Mouse (Mus musculus): Measurements from ENCODE around the gene Ggt5. TPM values are rescaled to one million over a fixed set of nuclear protein-coding genes. Genes with fewer than 3 reads are reported as not detected.
A peak's percentile ranks its signal among the peaks of the same experiment; 100 is the strongest.

Gene Ggt5
- 0.36 and 0.58 TPM in 2 replicates for total RNA-seq (2012; rRNA removed)

GRCm38 (mm10) chr10:75589129-75589528, at the start of gene Ggt5:
Gene Ggt5 (plus strand): TSS chr10:75589340.
- in situ Hi-C loops (cut with MboI; ENCODE audit: low sequenced_read_pairs in 2 of 2, unreplicated experiment in 2 of 2): loop anchor here in 1 of 2 experiments (25.0 kb wide), 1 partner anchor 373 kb away; the partner anchor contains the start of gene Gm5134
- no peak for DNase-seq (ENCODE audit: low read depth, low spot score)
- no peak within 1 kb of the TSS for H3K4me3 ChIP-seq (ENCODE audit: insufficient read depth in 1 of 2, low read depth in 1 of 2, low read length in 2 of 2, poor library complexity in 1 of 2, severe bottlenecking in 1 of 2)

GRCm38 (mm10) chr10:75547901-75548300, 41.2 kb upstream of the Ggt5 start:
- H3K27ac ChIP-seq (ENCODE audit: insufficient read depth, low read depth, low read length, poor library complexity, severe bottlenecking): no peak overlapping the region
- no peak for DNase-seq (ENCODE audit: low read depth, low spot score)
- no peak for TF ChIP-seq MAFK (IDR thresholded peaks at IDR 0.05; ENCODE audit: insufficient read depth, low read depth, low read length)
- no peak for TF ChIP-seq ZNF384 (IDR thresholded peaks at IDR 0.05; ENCODE audit: low read depth, low read length)
- TF ChIP-seq CHD2 (IDR thresholded peaks at IDR 0.05; ENCODE audit: low read depth, low read length): no peak
- no peak for TF ChIP-seq HCFC1 (IDR thresholded peaks at IDR 0.05; ENCODE audit: borderline replicate concordance, insufficient read depth, low read length)
- no peak for TF ChIP-seq ZC3H11A (IDR thresholded peaks at IDR 0.05; ENCODE audit: borderline replicate concordance, low read depth, low read length)
- no peak overlapping the region for H3K9ac ChIP-seq (ENCODE audit: insufficient read depth, low read depth, low read length, poor library complexity, severe bottlenecking)
- no peaks in the 10 kb centered on the region for H3K36me3 ChIP-seq (ENCODE audit: control insufficient read depth, insufficient read depth, low read length, poor library complexity, severe bottlenecking)
- H3K9me3 ChIP-seq (ENCODE audit: control insufficient read depth, insufficient read depth, low read depth, low read length): no peaks in the 10 kb centered on the region
- H3K4me1 ChIP-seq (ENCODE audit: control insufficient read depth in 2 of 2, insufficient read depth in 2 of 2, low read length in 2 of 2, poor library complexity in 1 of 2): peaks cover 2 to 8% of the 10 kb centered on the region in 2 experiments; a peak in 2 of 4 replicates
- H3K4me3 ChIP-seq (ENCODE audit: insufficient read depth in 1 of 2, low read depth in 1 of 2, low read length in 2 of 2, poor library complexity in 1 of 2, severe bottlenecking in 1 of 2): no peak overlapping the region
- in situ Hi-C loops (cut with MboI; ENCODE audit: low sequenced_read_pairs in 2 of 2, unreplicated experiment in 2 of 2): no loop called here

More at GRCm38 (mm10) chr10:75589129-75589528, at the start of gene Ggt5:
- Histone ChIP-seq H3K27ac (ENCODE audit: insufficient read depth, low read depth, low read length, poor library complexity, severe bottlenecking) (no peak within 1 kb of the TSS), H3K4me1 (ENCODE audit: control insufficient read depth in 2 of 2, insufficient read depth in 2 of 2, low read length in 2 of 2, poor library complexity in 1 of 2) (peaks cover 0 to 8% of the 10 kb centered on the region in 2 experiments; a peak in 1 of 4 replicates), H3K36me3 (ENCODE audit: control insufficient read depth, insufficient read depth, low read length, poor library complexity, severe bottlenecking) (no peaks in the 10 kb centered on the region), H3K9me3 (ENCODE audit: control insufficient read depth, insufficient read depth, low read depth, low read length) (no peaks in the 10 kb centered on the region), H3K9ac (ENCODE audit: insufficient read depth, low read depth, low read length, poor library complexity, severe bottlenecking) (no peak within 1 kb of the TSS)
- TF ChIP-seq ZNF384 (IDR thresholded peaks at IDR 0.05; ENCODE audit: low read depth, low read length) (peak; percentile 43; the same call in 1 of the 2 replicates), CHD2 (IDR thresholded peaks at IDR 0.05; ENCODE audit: low read depth, low read length) (no peak), ZC3H11A (IDR thresholded peaks at IDR 0.05; ENCODE audit: borderline replicate concordance, low read depth, low read length) (no peak)

GRCm38 (mm10) chr10:75548486-75548885, 40.7 kb upstream of the Ggt5 start:
- TF ChIP-seq HCFC1 (IDR thresholded peaks at IDR 0.05; ENCODE audit: borderline replicate concordance, insufficient read depth, low read length) (no peak), CHD2 (IDR thresholded peaks at IDR 0.05; ENCODE audit: low read depth, low read length) (no peak), ZNF384 (IDR thresholded peaks at IDR 0.05; ENCODE audit: low read depth, low read length) (no peak), MAFK (IDR thresholded peaks at IDR 0.05; ENCODE audit: insufficient read depth, low read depth, low read length) (no peak), ZC3H11A (IDR thresholded peaks at IDR 0.05; ENCODE audit: borderline replicate concordance, low read depth, low read length) (no peak)
- Histone ChIP-seq H3K4me3 (ENCODE audit: insufficient read depth in 1 of 2, low read depth in 1 of 2, low read length in 2 of 2, poor library complexity in 1 of 2, severe bottlenecking in 1 of 2) (no peak overlapping the region), H3K27ac (ENCODE audit: insufficient read depth, low read depth, low read length, poor library complexity, severe bottlenecking) (no peak overlapping the region), H3K9me3 (ENCODE audit: control insufficient read depth, insufficient read depth, low read depth, low read length) (no peaks in the 10 kb centered on the region), H3K36me3 (ENCODE audit: control insufficient read depth, insufficient read depth, low read length, poor library complexity, severe bottlenecking) (no peaks in the 10 kb centered on the region), H3K4me1 (ENCODE audit: control insufficient read depth in 2 of 2, insufficient read depth in 2 of 2, low read length in 2 of 2, poor library complexity in 1 of 2) (peaks cover 2 to 10% of the 10 kb centered on the region in 2 experiments; a peak in 2 of 4 replicates), H3K9ac (ENCODE audit: insufficient read depth, low read depth, low read length, poor library complexity, severe bottlenecking) (no peak overlapping the region)
- in situ Hi-C loops (cut with MboI; ENCODE audit: low sequenced_read_pairs in 2 of 2, unreplicated experiment in 2 of 2): no loop called here
- no peak for DNase-seq (ENCODE audit: low read depth, low spot score)

GRCm38 (mm10) chr10:75549886-75550285, 39.3 kb upstream of the Ggt5 start:
- peaks cover 2 to 13% of the 10 kb centered on the region in 2 experiments; a peak in 2 of 4 replicates for H3K4me1 ChIP-seq (ENCODE audit: control insufficient read depth in 2 of 2, insufficient read depth in 2 of 2, low read length in 2 of 2, poor library complexity in 1 of 2)
- no peaks in the 10 kb centered on the region for H3K36me3 ChIP-seq (ENCODE audit: control insufficient read depth, insufficient read depth, low read length, poor library complexity, severe bottlenecking)
- in situ Hi-C loops (cut with MboI; ENCODE audit: low sequenced_read_pairs in 2 of 2, unreplicated experiment in 2 of 2): no loop called here
- no peak overlapping the region for H3K27ac ChIP-seq (ENCODE audit: insufficient read depth, low read depth, low read length, poor library complexity, severe bottlenecking)
- no peak for TF ChIP-seq MAFK (IDR thresholded peaks at IDR 0.05; ENCODE audit: insufficient read depth, low read depth, low read length)
- TF ChIP-seq ZC3H11A (IDR thresholded peaks at IDR 0.05; ENCODE audit: borderline replicate concordance, low read depth, low read length): no peak
- TF ChIP-seq CHD2 (IDR thresholded peaks at IDR 0.05; ENCODE audit: low read depth, low read length): no peak
- TF ChIP-seq ZNF384 (IDR thresholded peaks at IDR 0.05; ENCODE audit: low read depth, low read length): no peak
- TF ChIP-seq HCFC1 (IDR thresholded peaks at IDR 0.05; ENCODE audit: borderline replicate concordance, insufficient read depth, low read length): no peak
- no peaks in the 10 kb centered on the region for H3K9me3 ChIP-seq (ENCODE audit: control insufficient read depth, insufficient read depth, low read depth, low read length)
- no peak for DNase-seq (ENCODE audit: low read depth, low spot score)
- no peak overlapping the region for H3K9ac ChIP-seq (ENCODE audit: insufficient read depth, low read depth, low read length, poor library complexity, severe bottlenecking)
- H3K4me3 ChIP-seq (ENCODE audit: insufficient read depth in 1 of 2, low read depth in 1 of 2, low read length in 2 of 2, poor library complexity in 1 of 2, severe bottlenecking in 1 of 2): no peak overlapping the region

Measured in ES-E14 (cell line).